Mouse (Mus musculus) duodenum, adult 2 months (tissue): ENCODE results near the gene Acmsd. TPM values are rescaled to one million over a fixed set of nuclear protein-coding genes. Genes with fewer than 3 reads are reported as not detected.

Experiments
- polyA plus RNA-seq: library from polyadenylated mRNA; depleted of rRNA; stranded (reverse); fragments of >200 nt; gene quantifications from 2 replicates; pipeline ENCODE4 v1.2.3, GENCODE M21; 2012; ENCODE audit warnings: low replicate concordance; rRNA removed

Gene Acmsd
- not detected in 2 replicates for polyA plus RNA-seq

GRCm38 (mm10) chr1:127729096-127729495 is at the start of gene Acmsd:
Acmsd (plus strand) TSS chr1:127729413.

GRCm38 (mm10) chr1:127679498-127680133 is 49.6 kb upstream of the Acmsd start, which contains the start of gene Tmem163:
Tmem163 (minus strand) TSS chr1:127679548.

GRCm38 (mm10) chr1:127773803-127774500 is 44.7 kb downstream of the Acmsd start, which contains the start of gene Ccnt2:
Ccnt2 (plus strand) TSS chr1:127774164.

Other genes with a start within 250 kb of the Acmsd start
- 0.78 and 1.3 TPM in 2 replicates for gene Tmem163, start 49.9 kb upstream of the Acmsd start, polyA plus RNA-seq
- 2.9 and 4.9 TPM in 2 replicates for gene Ccnt2, start 44.8 kb downstream of the Acmsd start, polyA plus RNA-seq
- gene Map3k19, start 125.6 kb downstream of the Acmsd start, polyA plus RNA-seq, result 0.02 TPM in 1 of 2 replicates, not detected in the other
- gene Rab3gap1, start 139.4 kb downstream of the Acmsd start, polyA plus RNA-seq, result 17.6 and 20.0 TPM in 2 replicates